Mouse (Mus musculus) liver, embryonic 18 days (tissue): Measurements from ENCODE around the gene Gm21725. TPM values are rescaled to one million over a fixed set of nuclear protein-coding genes. Genes with fewer than 3 reads are reported as not detected.

Experiments
- polyA plus RNA-seq: library from polyadenylated mRNA; depleted of rRNA; stranded (reverse); fragments of >200 nt; gene quantifications from 2 replicates; pipeline ENCODE4 v1.2.3, GENCODE M21; 2012; rRNA removed

Gm21725 gene
- polyA plus RNA-seq, result not detected in 2 replicates

GRCm38 (mm10) chrY:13348963-13349362 is at the start of gene Gm21725:
Gene Gm21725, minus strand, starts transcription at chrY:13349063.

Other genes with a start within 250 kb of the Gm21725 start
- not detected in 2 replicates for gene Gm21891, start 215.6 kb downstream of the Gm21725 start, polyA plus RNA-seq
- gene Gm21425, start 187.1 kb downstream of the Gm21725 start, polyA plus RNA-seq, result not detected in 2 replicates
- not detected in 2 replicates for gene Gm21828, start 125.1 kb downstream of the Gm21725 start, polyA plus RNA-seq
- not detected in 2 replicates for gene Gm21440, start 96.7 kb downstream of the Gm21725 start, polyA plus RNA-seq
- not detected in 2 replicates for gene Gm21454, start 96.6 kb downstream of the Gm21725 start, polyA plus RNA-seq
- gene Gm21866, start 116.5 kb upstream of the Gm21725 start, polyA plus RNA-seq, result not detected in 2 replicates
- not detected in 2 replicates for gene Gm20773, start 145.0 kb upstream of the Gm21725 start, polyA plus RNA-seq